Mouse (Mus musculus): ENCODE data around the gene Slc25a25.

Slc25a25 gene

GRCm38 (mm10) chr2:32427720-32428119, 23.5 kb downstream of the Slc25a25 start:
- no peak for DNase-seq

- no peak for DNase-seq
Observed at GRCm38 (mm10) chr2:32426141-32426540, 25.1 kb downstream of the Slc25a25 start.

GRCm38 (mm10) chr2:32425568-32425967, 25.7 kb downstream of the Slc25a25 start:
- DNase-seq: no peak

DNA sequence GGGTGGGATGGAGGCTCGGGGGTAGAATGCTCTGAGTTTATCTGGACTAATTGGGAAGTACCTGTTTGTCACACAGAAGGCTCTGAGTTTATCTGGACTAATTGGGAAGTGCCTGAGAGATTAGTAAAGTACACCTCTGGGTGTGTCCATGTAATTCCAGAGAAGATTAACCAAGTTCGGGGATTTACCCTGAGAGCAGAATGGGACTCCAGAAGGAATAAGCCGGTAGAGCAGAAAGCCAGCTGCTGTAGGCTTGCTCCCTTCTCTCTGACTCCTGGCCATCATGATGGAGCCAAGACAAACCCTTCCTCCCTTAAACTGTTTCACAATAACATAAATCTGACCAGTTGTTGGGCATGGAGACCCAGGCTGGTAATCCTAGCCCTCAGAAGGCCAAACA, 26.4 kb downstream of the Slc25a25 start:
- DNase-seq: no peak

DNA sequence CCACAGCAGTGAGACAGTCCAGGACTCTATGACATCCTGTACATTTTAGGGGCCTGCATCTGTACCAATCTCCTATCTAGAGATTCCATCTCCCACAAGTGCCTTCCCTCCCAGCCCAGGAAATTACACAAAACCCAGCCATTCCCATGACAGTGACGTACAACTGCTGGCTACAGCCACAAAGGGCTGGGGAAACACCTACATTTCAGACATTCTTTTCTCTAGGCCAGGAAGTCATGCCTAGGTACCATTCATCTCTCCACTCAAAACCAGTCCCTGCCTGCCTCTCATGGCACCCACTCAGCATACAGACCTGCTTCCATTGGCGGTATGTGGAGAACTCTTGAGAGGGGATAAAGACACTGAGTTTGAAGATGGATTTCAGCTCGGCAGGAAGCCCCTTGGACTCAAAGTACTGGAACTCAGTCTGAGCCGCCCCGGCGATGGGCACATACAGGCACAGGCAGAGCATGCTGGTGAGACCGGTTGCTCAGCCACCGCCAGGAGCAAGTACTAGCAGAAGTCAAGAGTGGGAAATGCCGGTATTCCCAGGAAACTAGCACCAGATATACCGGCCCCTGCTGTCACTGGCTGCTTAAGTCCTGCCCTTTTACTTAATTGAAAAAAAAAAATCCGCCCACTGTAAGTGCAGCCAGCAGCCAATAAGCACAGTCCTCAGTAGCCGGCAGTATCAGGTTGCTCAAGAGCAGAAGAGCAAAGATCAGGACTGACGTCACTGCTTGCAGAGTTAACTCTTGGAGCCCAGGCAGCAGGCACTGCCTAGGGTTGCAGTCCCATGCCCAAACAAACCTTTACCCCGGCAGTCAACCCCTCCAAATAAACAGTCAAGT, 27.5 kb downstream of the Slc25a25 start:
- peak; percentile 93 for DNase-seq

- DNase-seq: no peak
Observed at GRCm38 (mm10) chr2:32421851-32422251, 29.4 kb downstream of the Slc25a25 start.

DNA sequence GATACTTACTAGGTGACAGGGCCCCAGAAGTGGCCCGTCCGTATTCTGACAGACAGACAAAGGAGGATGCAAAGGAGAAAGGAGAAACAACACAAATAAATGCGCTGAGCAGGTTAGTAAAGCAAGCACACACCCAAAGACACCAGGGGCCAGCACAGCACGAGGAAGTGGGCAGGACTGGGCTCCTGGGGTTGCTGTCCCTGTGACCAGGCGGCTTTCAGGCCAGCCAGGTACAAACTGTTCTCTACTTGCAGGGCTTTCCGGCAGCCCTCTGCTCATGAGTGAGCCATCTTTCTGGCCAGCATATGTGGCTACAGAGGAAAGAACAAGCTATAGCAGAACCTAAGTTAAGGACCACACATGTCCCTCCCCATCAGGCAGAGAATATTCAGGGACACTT, 30.6 kb downstream of the Slc25a25 start:
- DNase-seq: no peak

DNA sequence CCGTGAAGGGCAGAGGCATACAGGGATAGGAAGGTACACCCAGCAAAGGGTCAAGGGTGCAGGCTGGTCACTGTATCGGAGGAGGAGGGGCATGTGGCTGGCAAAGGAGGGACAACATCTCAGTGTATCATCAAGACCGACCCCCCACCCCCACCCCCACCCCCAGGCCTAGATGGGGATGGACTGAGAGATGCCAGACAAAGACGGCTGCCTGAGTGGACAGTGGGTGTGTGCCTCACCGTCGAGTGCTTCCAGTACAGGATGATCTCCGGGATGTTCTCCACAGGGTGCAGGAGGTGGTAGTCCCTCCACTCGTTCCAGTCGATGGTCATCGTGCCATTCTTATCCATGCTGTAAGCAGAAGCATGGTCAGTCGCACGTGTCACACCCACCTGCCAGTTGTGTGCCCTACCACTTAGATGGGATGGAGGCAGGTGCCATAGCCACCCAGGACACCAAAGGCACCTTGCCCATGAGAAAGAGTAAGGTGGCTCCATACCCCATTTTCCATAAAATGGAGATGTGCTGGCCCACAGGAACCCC, 31.1 kb downstream of the Slc25a25 start:
- DNase-seq: no peak

GRCm38 (mm10) chr2:32419359-32419758, 31.9 kb downstream of the Slc25a25 start:
- peak; percentile 88 for DNase-seq

DNA sequence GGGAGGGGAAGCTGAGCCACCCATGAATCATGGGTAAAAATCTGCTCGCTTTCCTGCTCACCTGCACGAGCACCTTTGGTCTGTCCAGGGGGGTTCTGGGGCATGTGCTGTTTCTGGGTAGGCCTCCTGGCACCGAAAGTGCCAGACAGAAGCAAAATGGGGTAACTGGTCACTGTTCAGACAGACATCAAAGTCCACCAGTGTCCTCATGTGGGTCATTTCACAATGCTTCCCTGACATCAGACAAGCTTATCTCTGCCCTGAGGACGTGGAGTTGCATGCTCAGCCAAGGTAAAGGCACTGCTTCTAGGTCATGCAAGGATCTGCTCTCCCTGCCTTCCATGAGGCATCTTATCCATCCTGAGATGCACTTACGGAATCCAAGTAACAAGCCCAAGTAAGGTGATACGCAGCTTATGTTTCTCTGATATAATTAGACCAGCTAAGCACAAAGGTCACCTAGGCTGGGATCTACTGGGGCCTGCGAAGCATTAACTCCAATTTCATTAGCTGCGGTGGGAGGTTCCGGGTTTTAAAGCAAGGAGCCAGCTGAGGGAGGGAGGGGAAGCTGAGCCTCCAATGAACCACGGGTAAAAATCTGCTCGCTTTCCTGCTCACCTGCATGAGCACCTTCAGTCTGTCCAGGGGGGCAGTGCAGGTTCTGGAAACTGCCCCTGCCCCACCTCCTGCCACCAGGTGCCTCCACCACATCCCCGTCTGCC, 32.7 kb downstream of the Slc25a25 start:
- no peak for DNase-seq

- no peak for DNase-seq
Observed at GRCm38 (mm10) chr2:32417486-32417885, 33.8 kb downstream of the Slc25a25 start.

- no peak for DNase-seq
Observed at GRCm38 (mm10) chr2:32416556-32416955, 34.7 kb downstream of the Slc25a25 start.

- no peak for DNase-seq
Observed at GRCm38 (mm10) chr2:32415801-32416200, 35.4 kb downstream of the Slc25a25 start.

DNA sequence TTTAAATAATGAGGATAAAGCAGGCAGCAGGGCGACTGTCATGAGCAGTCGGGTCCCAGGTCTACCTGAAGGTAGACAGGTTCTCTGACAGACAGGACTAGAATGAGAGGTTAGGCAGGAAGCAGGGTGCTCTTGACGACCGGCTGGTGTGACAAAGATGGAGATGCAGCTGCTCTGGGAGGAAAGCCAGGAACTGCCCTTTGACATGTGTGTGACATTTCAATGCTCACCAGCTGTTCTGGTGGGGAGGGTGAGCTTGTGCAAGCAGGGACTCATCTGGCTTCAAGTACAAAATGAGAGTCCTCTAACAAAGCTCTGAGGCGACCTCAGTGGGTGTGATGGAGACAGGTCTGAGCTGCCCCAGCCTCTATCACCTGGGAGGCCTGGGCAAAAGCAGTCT, 37.3 kb downstream of the Slc25a25 start:
- peak; percentile 70 for DNase-seq

DNA sequence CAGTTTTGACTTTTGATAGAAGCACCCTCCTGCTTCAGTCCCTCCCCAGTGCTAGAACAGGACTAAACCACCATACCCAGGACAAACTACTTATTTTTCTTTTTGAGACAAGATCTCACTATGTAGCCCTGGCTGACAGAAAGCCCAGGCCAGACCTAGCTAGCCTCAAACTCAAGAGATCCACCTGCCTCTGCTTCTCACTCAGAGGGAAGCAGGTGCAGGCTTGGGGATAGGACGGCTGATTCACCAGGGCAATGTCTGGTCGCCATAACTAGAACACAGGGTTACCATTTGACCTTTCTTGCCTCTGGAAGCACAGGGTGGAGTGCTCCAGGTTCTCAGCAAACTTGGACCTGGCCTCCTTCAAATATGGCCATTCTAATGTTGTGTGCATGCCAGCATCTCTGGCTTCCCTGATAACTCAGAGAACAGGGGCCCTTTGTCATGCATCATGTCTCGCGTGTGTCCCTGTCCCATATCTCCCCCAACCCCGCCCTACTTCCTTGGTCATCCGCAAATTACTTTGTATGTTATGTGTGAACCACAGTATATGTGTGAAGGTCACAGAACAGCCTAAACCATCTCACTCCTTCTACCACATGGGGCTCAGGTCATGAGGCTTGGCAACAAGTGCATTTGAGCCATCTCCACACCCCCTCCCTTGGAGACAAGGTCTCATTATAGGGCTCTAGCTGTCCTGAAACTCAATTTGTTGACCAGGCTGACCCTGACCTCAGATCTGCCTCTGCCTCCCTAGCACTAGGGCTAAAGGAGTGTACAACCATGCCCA, 38.3 kb downstream of the Slc25a25 start:
- no peak for DNase-seq

DNA sequence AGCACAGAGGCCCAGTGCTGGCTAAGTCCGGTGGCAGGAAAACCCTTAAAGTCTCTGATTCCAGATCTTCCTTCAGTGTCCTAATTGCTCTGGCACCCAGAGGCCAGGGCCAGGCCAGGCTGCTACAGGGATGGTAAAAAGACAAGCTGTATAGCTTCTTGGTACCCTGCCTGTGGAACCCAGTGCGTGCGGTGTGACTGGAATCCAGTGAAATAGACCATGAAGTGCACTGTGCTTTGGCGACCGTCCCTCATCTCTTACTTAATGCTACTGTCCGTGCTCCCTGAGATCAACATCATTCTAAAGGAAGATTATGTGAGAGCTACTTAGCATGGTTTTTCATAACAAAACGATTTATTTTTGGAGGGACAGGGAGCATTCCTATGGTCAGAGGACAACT, 39.8 kb downstream of the Slc25a25 start:
- no peak for DNase-seq

DNA sequence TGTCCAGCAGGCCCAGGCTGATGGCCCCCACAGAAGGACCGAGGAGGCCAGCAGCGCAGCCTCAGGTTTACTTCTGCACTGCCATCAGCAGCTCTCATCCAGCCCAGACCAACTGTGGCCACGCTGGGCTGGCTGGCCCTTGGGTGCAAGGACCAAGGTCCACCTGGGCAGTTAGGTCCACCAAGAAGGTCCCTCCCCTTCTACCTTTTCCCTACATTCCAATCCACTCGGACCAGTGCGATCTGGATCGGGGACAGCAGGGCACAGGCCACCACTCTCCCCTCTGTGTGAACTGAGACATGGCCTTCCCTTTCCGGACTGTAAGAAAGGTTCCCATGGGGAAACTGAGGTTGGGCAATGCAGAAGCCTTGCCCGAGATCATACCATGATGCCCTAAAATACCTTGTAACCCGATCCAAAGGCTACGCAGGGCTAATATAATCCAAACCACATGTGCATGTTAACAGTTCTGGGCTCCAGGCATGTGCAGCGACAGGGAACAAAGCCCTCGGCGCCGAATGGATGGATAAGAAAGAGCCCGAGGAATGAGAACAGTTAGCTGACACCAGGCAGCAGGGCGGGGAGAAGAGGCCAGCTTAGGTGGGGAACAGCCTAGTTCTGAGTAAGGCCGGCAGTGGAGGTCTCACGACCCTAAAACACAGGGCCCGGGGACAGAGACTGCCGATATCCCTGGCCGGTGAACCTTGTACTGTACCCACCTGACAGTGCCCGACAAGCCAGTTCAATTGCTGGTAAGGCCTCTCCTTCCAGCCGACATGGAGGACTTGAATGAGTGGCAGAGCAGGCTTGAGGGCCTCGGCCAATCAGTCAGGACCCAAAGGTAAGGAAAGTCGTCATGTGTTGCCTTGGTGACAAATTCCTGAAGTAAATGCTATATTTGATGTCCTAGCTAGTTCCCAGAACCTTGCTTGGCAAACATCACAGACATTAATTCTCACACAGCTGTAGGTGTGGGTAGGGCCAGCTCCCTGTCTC, 42.5 kb downstream of the Slc25a25 start:
- DNase-seq: peak; percentile 51

DNA sequence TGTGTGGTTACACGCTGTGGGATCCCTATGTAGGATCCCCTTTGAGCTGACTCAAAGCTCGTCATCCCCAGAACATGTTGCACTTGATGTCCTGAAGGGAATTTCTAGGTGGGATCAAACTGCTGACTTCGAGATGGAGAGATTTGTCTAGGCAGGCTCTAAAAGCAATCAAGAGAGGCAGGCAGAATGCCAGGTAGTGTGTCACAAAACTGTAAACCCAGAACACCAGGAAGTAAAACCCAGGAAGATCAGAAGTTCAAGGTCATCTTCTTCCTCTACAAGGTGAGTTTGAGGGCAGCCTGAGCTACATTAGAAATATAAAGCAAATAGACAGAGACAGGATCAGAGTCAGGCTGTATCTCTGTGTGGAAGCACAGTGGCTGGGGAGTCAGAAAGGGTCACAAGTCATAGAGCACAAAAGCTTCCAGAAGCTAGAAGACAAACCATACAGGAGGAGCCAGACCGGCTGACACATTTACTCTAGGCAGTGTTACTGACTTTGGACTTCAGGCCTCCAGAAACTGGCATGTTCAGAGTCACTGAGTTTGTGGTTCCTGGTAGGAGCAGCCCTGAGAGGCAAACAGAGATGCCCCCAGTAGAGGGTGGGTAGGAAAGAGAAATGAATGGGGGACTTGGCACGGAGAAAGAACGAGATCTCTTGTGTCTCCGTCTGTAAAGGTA, 44.0 kb downstream of the Slc25a25 start:
- no peak for DNase-seq

GRCm38 (mm10) chr2:32404663-32405062, 46.6 kb downstream of the Slc25a25 start:
- DNase-seq: peak; percentile 99

GRCm38 (mm10) chr2:32396695-32397094, 54.5 kb downstream of the Slc25a25 start:
- no peak for DNase-seq

- DNase-seq: peak; percentile 97
Observed at GRCm38 (mm10) chr2:32395946-32396621, 55.2 kb downstream of the Slc25a25 start.
